ENCODE assay signal across 8 mouse cellular contexts in genomic region chr19:56775893-56776718, GRCm38 (mm10). TPM values are rescaled to one million over a fixed set of nuclear protein-coding genes. Genes with fewer than 3 reads are reported as not detected.
DNase-seq lines count a peak whose midpoint lies in the region; ATAC-seq and TF ChIP-seq lines count a peak whose summit lies in the region.

No protein-coding gene starts in this region.

- H3K9me3 ChIP-seq in E14TG2a.4 (ENCODE audit: low read length) = no peaks in the 10 kb centered on the region
- no peaks in the 10 kb centered on the region for H3K9me3 ChIP-seq in limb, embryonic 10.5 days (replicated peaks)
- H3K9me3 ChIP-seq in neural tube, embryonic 13.5 days = no peaks in the 10 kb centered on the region

- DNase-seq in adrenal gland, adult (ENCODE audit: inconsistent age in 2 of 2, low spot score in 1 of 2) = peak; percentile 29 to 61
- DNase-seq in adrenal gland, adult 8-10 months = no peak
- peak; percentile 16 for DNase-seq in forelimb bud, embryonic 11.5 days (ENCODE audit: low read depth, low spot score)
- DNase-seq in limb, embryonic 10.5 days (ENCODE audit: low spot score) = peak; percentile 59
- no peak for DNase-seq in right cerebral cortex, postnatal 25 days
- DNase-seq in natural killer cell, adult 2 months (ENCODE audit: low spot score in 2 of 2) = no peak

- no peak for ATAC-seq in neural tube, embryonic 13.5 days (ENCODE audit: low read depth)

- peaks cover 27% of the 10 kb centered on the region for H3K27me3 ChIP-seq in E14TG2a.4 (ENCODE audit: insufficient read depth, low read length)
- H3K27me3 ChIP-seq in limb, embryonic 10.5 days (ENCODE audit: low read depth, poor library complexity, severe bottlenecking) = peaks cover 51% of the 10 kb centered on the region
- H3K27me3 ChIP-seq in neural tube, embryonic 13.5 days = peaks cover 32% of the 10 kb centered on the region

- peak overlapping the region; percentile 48 for H3K4me3 ChIP-seq in E14TG2a.4 (replicated peaks; ENCODE audit: low read length)
- H3K4me3 ChIP-seq in limb, embryonic 10.5 days = peak overlapping the region; percentile 42
- peak overlapping the region; percentile 25 for H3K4me3 ChIP-seq in neural tube, embryonic 13.5 days

- 3% methylated on average over 17 of the region's 18 CpGs for WGBS in limb, embryonic 10.5 days
- WGBS in neural tube, embryonic 13.5 days = 8% methylated on average over 18 of the region's 18 CpGs

- TF ChIP-seq CTCF in E14TG2a.4 (conservative IDR thresholded peaks at IDR 0.05; ENCODE audit: low read length) = no peak

- H3K4me2 ChIP-seq in neural tube, embryonic 13.5 days = peak overlapping the region; percentile 55

- H3K36me3 ChIP-seq in E14TG2a.4 (ENCODE audit: insufficient read depth, low read length) = no peaks in the 10 kb centered on the region
- no peaks in the 10 kb centered on the region for H3K36me3 ChIP-seq in limb, embryonic 10.5 days
- H3K36me3 ChIP-seq in neural tube, embryonic 13.5 days = no peaks in the 10 kb centered on the region

- peak overlapping the region; percentile 59 for H3K9ac ChIP-seq in neural tube, embryonic 13.5 days

- 0 out of 2 replicates have a peak overlapping the region, but pooled peaks have one; percentile 31 for H3K27ac ChIP-seq in limb, embryonic 10.5 days
- no peak overlapping the region for H3K27ac ChIP-seq in neural tube, embryonic 13.5 days (replicated peaks)

- H3K4me1 ChIP-seq in E14TG2a.4 (replicated peaks; ENCODE audit: low read depth, low read length) = peaks cover 53% of the 10 kb centered on the region
- peaks cover 20% of the 10 kb centered on the region for H3K4me1 ChIP-seq in limb, embryonic 10.5 days
- peaks cover 17% of the 10 kb centered on the region for H3K4me1 ChIP-seq in neural tube, embryonic 13.5 days (replicated peaks)

RNA-seq across cellular contexts. Expression of gene Ccdc186, which starts 45.9 kb away (rescaled TPM):
- total RNA-seq in adrenal gland, adult 8-10 months (2022) = 10 to 100 TPM; 22.6 to 35.3 (median 31.7) TPM
- 11.5 and 15.9 TPM in 2 replicates for polyA plus RNA-seq in limb, embryonic 10.5 days (2016; fragmentation: Nextera tagmentation; extraction: Ambion mirVana)
- 22.0 and 23.8 TPM in 2 replicates for polyA plus RNA-seq in neural tube, embryonic 13.5 days (2015; fragmentation: Nextera tagmentation; extraction: Ambion mirVana)

RNA-seq across cellular contexts. Expression of gene Tdrd1, which starts 49.9 kb away (rescaled TPM):
- total RNA-seq in adrenal gland, adult 8-10 months (2022) = under 1 TPM in 1 of 4 experiments, not detected in 3; 0.10 TPM
- 0.84 and 0.98 TPM in 2 replicates for polyA plus RNA-seq in limb, embryonic 10.5 days (2016; fragmentation: Nextera tagmentation; extraction: Ambion mirVana)
- polyA plus RNA-seq in neural tube, embryonic 13.5 days (2015; fragmentation: Nextera tagmentation; extraction: Ambion mirVana) = 0.50 and 0.52 TPM in 2 replicates

RNA-seq across cellular contexts. Expression of gene Adrb1, which starts 54.1 kb away (rescaled TPM):
- total RNA-seq in adrenal gland, adult 8-10 months (2022) = 1 to 10 TPM; 1.5 to 3.1 (median 2.4) TPM
- polyA plus RNA-seq in limb, embryonic 10.5 days (2016; fragmentation: Nextera tagmentation; extraction: Ambion mirVana) = 0.16 TPM in 1 of 2 replicates, not detected in the other
- 0.38 and 0.55 TPM in 2 replicates for polyA plus RNA-seq in neural tube, embryonic 13.5 days (2015; fragmentation: Nextera tagmentation; extraction: Ambion mirVana)

Comparison
In these comparisons a context has a peak if more than half of its experiments do, and no peak if none do; other contexts are left out.
1. DNase-seq: peak in adrenal gland, adult (2 of 2), forelimb bud, embryonic 11.5 days (single experiment) and limb, embryonic 10.5 days (single experiment); none in adrenal gland, adult 8-10 months (single experiment), right cerebral cortex, postnatal 25 days (single experiment) and natural killer cell, adult 2 months (0 of 2).
2. Peak in every context shown above with its lines, with median percentiles within 50 percentile points of each other: H3K4me3 ChIP-seq.